Mouse (Mus musculus) limb, embryonic 14.5 days (tissue): ENCODE measurements at regions not wholly inside any gene's neighbourhood (a gene's known extent, or its start where the extent isn't known, plus 50 kb on each side); places are given as distances from the start of the nearest gene placed in this dataset.

Experiments used
- ATAC-seq: fragments of 200-750 bp; cut with Nextera tagmentation; 2 replicates; pipeline ENCODE4 v1.8.0; 2017; ENCODE audit warnings: low read depth, moderate number of reproducible peaks, moderate TSS enrichment; ENCODE audit not compliant: low FRiP score
- DNase-seq: peaks from one replicate; pipeline ENCODE4 v3.0.0-alpha.2; 2015; ENCODE audit warnings: low spot score
- H3K27ac ChIP-seq: fragments of 300-500 bp; sonication (generic); replicated peaks from 2 replicates; pipeline ENCODE4 v1.5.1; 2014; ENCODE audit warnings: low read depth, mild to moderate bottlenecking, low read length, moderate library complexity, mixed read lengths
- H3K27me3 ChIP-seq: fragments of 300-500 bp; sonication (generic); 2 replicates; pipeline ENCODE4 v1.6.1; 2014; ENCODE audit warnings: low read length, mixed read lengths; ENCODE audit not compliant: control insufficient read depth, insufficient read depth
- H3K36me3 ChIP-seq: fragments of 300-500 bp; sonication (generic); 2 replicates; pipeline ENCODE4 v1.6.1; 2014; ENCODE audit warnings: mild to moderate bottlenecking, low read length, moderate library complexity, mixed read lengths; ENCODE audit not compliant: control insufficient read depth, insufficient read depth
- H3K4me1 ChIP-seq: fragments of 300-500 bp; sonication (generic); 2 replicates; pipeline ENCODE4 v1.6.1; 2014; ENCODE audit warnings: antibody characterized with exemption, low read length, mixed read lengths; ENCODE audit not compliant: control insufficient read depth, insufficient read depth
- H3K4me2 ChIP-seq: fragments of 300-500 bp; sonication (generic); replicated peaks from 2 replicates; pipeline ENCODE4 v1.6.1; 2014; ENCODE audit warnings: low read depth, mild to moderate bottlenecking, low read length, moderate library complexity; ENCODE audit not compliant: severe bottlenecking
- H3K4me3 ChIP-seq: fragments of 300-500 bp; sonication (generic); replicated peaks from 2 replicates; pipeline ENCODE4 v1.5.1; 2014; ENCODE audit warnings: low read length
- H3K9ac ChIP-seq: fragments of 300-500 bp; sonication (generic); 2 replicates; pipeline ENCODE4 v1.6.1; 2014; ENCODE audit warnings: mild to moderate bottlenecking, low read depth, low read length, moderate library complexity; ENCODE audit not compliant: severe bottlenecking
- H3K9me3 ChIP-seq: fragments of 300-500 bp; sonication (generic); 2 replicates; pipeline ENCODE4 v1.6.1; 2016; ENCODE audit warnings: low read length; ENCODE audit not compliant: control insufficient read depth
- POLR2A ChIP-seq: fragments of 200-500 bp; IDR thresholded peaks from 2 replicates; pipeline ENCODE4 v1.8.0; 2012; ENCODE audit warnings: inconsistent platforms, mild to moderate bottlenecking, moderate library complexity, borderline replicate concordance; ENCODE audit not compliant: insufficient read depth, insufficient read length; ENCODE audit errors: extremely low read depth
- WGBS: fragments of 180-500 bp; shearing (Covaris S2); extraction: QIAGEN DNeasy Blood & Tissue Kit; methylation state at CpG from one replicate; pipeline ENCODE4 v1.1.7; 2014; 5-methylcytosine and 5-hydroxymethylcytosine counted together

DNA sequence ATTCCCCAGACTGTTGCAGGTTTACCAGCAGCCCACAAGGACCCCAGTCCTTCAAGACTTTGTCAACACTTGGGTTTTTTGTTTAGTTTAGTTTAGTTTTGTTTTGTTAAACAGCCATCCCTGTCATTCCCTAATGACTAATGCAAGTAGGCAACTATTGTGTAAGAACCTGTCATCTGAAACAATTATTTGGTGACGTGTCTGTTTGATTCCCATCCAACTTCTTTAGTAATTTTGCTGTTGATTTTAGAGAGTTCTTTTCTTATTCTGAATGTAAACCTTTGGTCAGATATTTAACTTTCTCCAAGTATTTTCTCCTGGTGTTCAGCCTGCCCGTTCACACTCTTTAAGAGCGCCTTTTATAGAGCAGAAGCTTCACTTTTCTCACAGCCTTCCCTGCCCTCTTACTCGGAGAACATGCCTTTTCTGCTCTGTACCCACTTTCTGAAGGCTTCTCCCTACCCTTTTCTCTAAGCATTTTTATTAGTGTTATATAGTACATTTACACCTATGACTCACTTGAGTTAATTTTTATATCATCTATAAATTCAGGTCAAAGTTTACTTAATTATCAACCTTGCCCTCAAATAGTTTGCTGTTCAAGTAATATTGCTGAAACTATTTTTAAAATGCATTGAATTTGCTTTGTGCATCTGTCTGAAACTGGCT, 82.0 kb downstream of the Ccdc71l start:
- no peaks in the 10 kb centered on the region for H3K27me3 ChIP-seq
- H3K36me3 ChIP-seq, result no peaks in the 10 kb centered on the region
- H3K27ac ChIP-seq, result no peak overlapping the region
- no peak overlapping the region for H3K4me2 ChIP-seq
- 74% methylated on average over 4 of the region's 4 CpGs for WGBS
- TF ChIP-seq POLR2A, result no peak
- H3K9me3 ChIP-seq, result no peaks in the 10 kb centered on the region
- ATAC-seq (no peak), DNase-seq (no peak)
- H3K4me3 ChIP-seq, result no peak overlapping the region
- no peaks in the 10 kb centered on the region for H3K4me1 ChIP-seq
- no peak overlapping the region for H3K9ac ChIP-seq

DNA sequence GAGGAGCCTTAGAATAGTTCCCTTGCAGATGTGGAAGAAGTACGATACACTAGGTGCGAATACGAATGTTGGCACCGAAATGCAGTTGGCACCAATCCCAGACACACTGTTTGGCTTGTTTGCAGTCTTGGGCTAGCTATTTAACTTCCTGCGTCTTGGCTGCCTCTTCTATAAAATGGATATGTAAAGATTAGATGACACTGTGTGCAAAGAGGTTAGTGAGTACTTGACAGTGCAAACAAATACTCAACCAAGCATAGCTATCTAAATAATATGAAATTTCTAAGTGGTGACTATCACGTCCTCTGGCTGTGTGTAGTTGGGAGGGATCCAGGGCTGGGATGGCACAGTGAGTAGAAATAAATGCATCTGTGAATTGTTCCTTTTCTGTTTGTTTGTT, 86.9 kb downstream of the Ccdc71l start:
- no peaks in the 10 kb centered on the region for H3K27me3 ChIP-seq
- WGBS, result 76% methylated on average over 6 of the region's 6 CpGs
- H3K9me3 ChIP-seq, result no peaks in the 10 kb centered on the region
- H3K9ac ChIP-seq, result no peak overlapping the region
- no peaks in the 10 kb centered on the region for H3K36me3 ChIP-seq
- no peaks in the 10 kb centered on the region for H3K4me1 ChIP-seq
- H3K4me2 ChIP-seq, result no peak overlapping the region
- no peak overlapping the region for H3K27ac ChIP-seq
- peak; percentile 29 for DNase-seq
- TF ChIP-seq POLR2A, result no peak
- H3K4me3 ChIP-seq, result no peak overlapping the region
- ATAC-seq, result no peak

DNA sequence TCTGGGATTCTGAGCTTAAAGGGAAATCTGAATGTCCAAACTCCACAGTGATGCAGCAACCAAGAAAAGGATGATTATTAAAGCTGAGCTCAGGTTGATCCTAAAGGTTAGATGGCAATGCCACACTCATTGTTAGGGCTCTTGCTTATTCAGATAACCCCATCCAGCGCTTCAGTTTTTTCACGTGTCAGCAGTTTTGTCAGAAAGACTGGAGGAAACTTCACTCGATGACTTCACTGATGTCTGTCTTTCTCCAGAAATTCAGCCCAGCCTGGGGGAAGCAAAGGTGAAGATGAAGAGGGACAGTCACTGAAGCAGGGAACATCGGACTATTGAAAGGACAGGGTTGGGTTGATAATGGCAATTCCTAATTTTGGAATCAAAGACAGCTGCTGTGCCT, 91.4 kb downstream of the Ccdc71l start:
- no peaks in the 10 kb centered on the region for H3K4me1 ChIP-seq
- no peak for TF ChIP-seq POLR2A
- H3K4me3 ChIP-seq, result no peak overlapping the region
- H3K9me3 ChIP-seq, result no peaks in the 10 kb centered on the region
- DNase-seq (no peak), ATAC-seq (no peak)
- no peak overlapping the region for H3K9ac ChIP-seq
- WGBS, result 85% methylated on average over 4 of the region's 4 CpGs
- H3K27me3 ChIP-seq, result no peaks in the 10 kb centered on the region
- H3K4me2 ChIP-seq, result no peak overlapping the region
- H3K27ac ChIP-seq, result no peak overlapping the region
- no peaks in the 10 kb centered on the region for H3K36me3 ChIP-seq

DNA sequence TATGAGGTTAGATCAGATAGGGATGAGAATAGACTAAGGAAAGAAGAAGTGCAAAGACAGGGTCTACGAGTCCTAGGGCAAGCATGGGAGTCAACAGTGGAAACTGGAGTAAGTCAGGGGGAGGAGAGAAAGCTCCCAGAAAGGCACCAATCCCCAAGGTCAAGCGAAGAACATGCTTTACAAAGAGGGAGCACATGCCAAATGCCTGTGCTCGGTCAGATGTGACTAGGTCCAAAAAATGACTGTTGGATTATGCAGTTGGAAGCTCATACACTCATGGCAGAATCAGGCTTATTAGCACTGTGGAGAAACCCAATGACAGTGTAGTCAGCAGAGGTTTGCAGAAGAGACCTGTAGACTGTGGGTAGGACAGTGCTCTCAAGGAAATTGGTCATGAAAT, 100.9 kb downstream of the Ccdc71l start:
- ATAC-seq, result no peak
- H3K4me2 ChIP-seq, result no peak overlapping the region
- H3K27ac ChIP-seq, result no peak overlapping the region
- H3K4me1 ChIP-seq, result no peaks in the 10 kb centered on the region
- H3K9ac ChIP-seq, result no peak overlapping the region
- 86% methylated on average over 3 of the region's 3 CpGs for WGBS
- H3K4me3 ChIP-seq, result no peak overlapping the region
- no peaks in the 10 kb centered on the region for H3K9me3 ChIP-seq
- H3K36me3 ChIP-seq, result no peaks in the 10 kb centered on the region
- no peaks in the 10 kb centered on the region for H3K27me3 ChIP-seq
- DNase-seq, result no peak
- no peak for TF ChIP-seq POLR2A

DNA sequence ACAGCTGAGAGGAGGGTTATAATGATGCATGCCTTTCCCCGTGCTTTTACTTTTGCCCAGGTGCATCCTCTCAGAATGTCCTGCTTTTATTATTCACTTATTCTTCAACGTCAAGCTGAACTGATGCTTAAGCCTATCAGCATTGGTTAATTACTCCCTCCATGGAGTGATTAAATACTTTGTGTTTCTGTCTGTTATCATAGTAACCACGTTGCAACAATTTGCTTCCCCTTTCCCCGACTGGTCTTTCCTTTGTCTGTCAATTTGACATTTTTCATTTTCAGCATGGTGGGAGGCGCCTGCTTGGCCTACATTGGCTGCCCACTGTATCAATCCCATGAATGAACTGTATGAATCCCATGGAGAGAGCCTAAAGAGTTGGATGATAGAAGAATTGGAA, 101.8 kb downstream of the Ccdc71l start:
- Histone ChIP-seq H3K4me3 (no peak overlapping the region), H3K4me1 (no peaks in the 10 kb centered on the region), H3K27me3 (no peaks in the 10 kb centered on the region), H3K27ac (no peak overlapping the region), H3K36me3 (no peaks in the 10 kb centered on the region), H3K9me3 (no peaks in the 10 kb centered on the region), H3K4me2 (no peak overlapping the region), H3K9ac (no peak overlapping the region)
- no peak for ATAC-seq
- 68% methylated on average over 5 of the region's 5 CpGs for WGBS
- TF ChIP-seq POLR2A, result no peak
- DNase-seq, result no peak

DNA sequence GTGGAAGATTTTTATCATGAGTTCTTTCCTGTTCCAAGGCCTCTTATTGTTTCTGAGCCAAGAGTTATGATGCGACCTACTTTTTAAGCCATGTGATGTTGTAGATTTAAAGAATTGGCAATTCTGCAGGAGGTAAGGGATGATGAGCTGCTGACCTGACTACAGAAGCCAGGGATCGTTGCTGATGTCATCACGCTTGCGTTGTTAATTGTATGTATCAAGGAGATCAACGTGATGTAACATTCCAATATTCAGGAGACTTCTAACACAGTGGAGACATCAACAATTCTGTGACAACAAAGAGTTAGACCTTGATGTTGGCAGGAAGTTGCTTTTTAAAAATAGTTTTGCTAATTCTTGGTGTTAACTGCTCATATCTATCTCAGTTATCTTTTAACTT, 102.5 kb downstream of the Ccdc71l start:
- no peaks in the 10 kb centered on the region for H3K9me3 ChIP-seq
- ATAC-seq, result no peak

More for the DNA sequence above, 102.5 kb downstream of the Ccdc71l start:
- no peak overlapping the region for H3K27ac ChIP-seq
- no peak for DNase-seq
- TF ChIP-seq POLR2A, result no peak
- H3K9ac ChIP-seq, result no peak overlapping the region
- no peak overlapping the region for H3K4me3 ChIP-seq
- WGBS, result 90% methylated on average over 5 of the region's 5 CpGs
- H3K27me3 ChIP-seq, result no peaks in the 10 kb centered on the region
- H3K36me3 ChIP-seq, result no peaks in the 10 kb centered on the region
- H3K4me2 ChIP-seq, result no peak overlapping the region
- H3K4me1 ChIP-seq, result no peaks in the 10 kb centered on the region
